Mouse (Mus musculus) C2C12 (cell line): ENCODE results near the gene Fam169b. TPM values are rescaled to one million over a fixed set of nuclear protein-coding genes. Genes with fewer than 3 reads are reported as not detected.

Experiments used
- H3K27me3 ChIP-seq: one replicate; pipeline ENCODE4 v1.6.1; 2011; ENCODE audit not compliant: control insufficient read depth, insufficient read depth, insufficient read length
- H3K36me3 ChIP-seq: one replicate; pipeline ENCODE4 v1.6.1; 2011; ENCODE audit not compliant: control insufficient read depth, insufficient read depth
- H3K4me3 ChIP-seq: one replicate; pipeline ENCODE4 v1.5.1; 2011; ENCODE audit warnings: mild to moderate bottlenecking, control low read depth; ENCODE audit not compliant: poor library complexity, insufficient read depth, severe bottlenecking
- H3K79me2 ChIP-seq: one replicate; pipeline ENCODE4 v1.6.1; 2011; ENCODE audit not compliant: control insufficient read depth, insufficient read depth
- H3K79me3 ChIP-seq: one replicate; pipeline ENCODE4 v1.6.1; 2011; ENCODE audit warnings: low read depth, control low read depth
- H3ac ChIP-seq: one replicate; pipeline ENCODE3; 2011; ENCODE audit warnings: low read depth; ENCODE audit not compliant: control insufficient read depth, insufficient read length
- CEBPB ChIP-seq: IDR thresholded peaks from one replicate; pipeline ENCODE4 v1.6.1; 2011; ENCODE audit warnings: low read depth, mild to moderate bottlenecking, control low read depth, moderate library complexity
- CTCF ChIP-seq: IDR thresholded peaks from one replicate; pipeline ENCODE4 v1.5.1; 2011; ENCODE audit not compliant: control insufficient read depth, insufficient read depth, insufficient read length
- FOSL1 ChIP-seq: IDR thresholded peaks from one replicate; pipeline ENCODE4 v1.8.0; 2011; ENCODE audit warnings: mild to moderate bottlenecking, low read length; ENCODE audit not compliant: poor library complexity, insufficient read depth, severe bottlenecking
- MAX ChIP-seq: IDR thresholded peaks from one replicate; pipeline ENCODE4 v1.6.1; 2011; ENCODE audit warnings: mild to moderate bottlenecking, control low read depth
- MYOD1 ChIP-seq: IDR thresholded peaks from one replicate; pipeline ENCODE4 v1.6.1; 2011; ENCODE audit warnings: low read depth; ENCODE audit not compliant: control insufficient read depth, insufficient read length
- MYOG ChIP-seq: IDR thresholded peaks from one replicate; pipeline ENCODE4 v1.6.1; 2011; ENCODE audit not compliant: control insufficient read depth, insufficient read length; ENCODE audit errors: extremely low read depth
- USF1 ChIP-seq: IDR thresholded peaks from one replicate; pipeline ENCODE4 v1.6.1; 2011; ENCODE audit warnings: low read depth, mild to moderate bottlenecking, control low read depth, moderate library complexity
- polyA plus RNA-seq: library from polyadenylated mRNA; unstranded; fragments of >200 nt; fragmentation: generic; extraction: Trizol; gene quantifications from one replicate; pipeline ENCODE4 v1.2.1, GENCODE M21; 2012; ENCODE audit warnings: missing spikeins

The Fam169b gene
- polyA plus RNA-seq, 1 experiment: 0.06 TPM

DNA sequence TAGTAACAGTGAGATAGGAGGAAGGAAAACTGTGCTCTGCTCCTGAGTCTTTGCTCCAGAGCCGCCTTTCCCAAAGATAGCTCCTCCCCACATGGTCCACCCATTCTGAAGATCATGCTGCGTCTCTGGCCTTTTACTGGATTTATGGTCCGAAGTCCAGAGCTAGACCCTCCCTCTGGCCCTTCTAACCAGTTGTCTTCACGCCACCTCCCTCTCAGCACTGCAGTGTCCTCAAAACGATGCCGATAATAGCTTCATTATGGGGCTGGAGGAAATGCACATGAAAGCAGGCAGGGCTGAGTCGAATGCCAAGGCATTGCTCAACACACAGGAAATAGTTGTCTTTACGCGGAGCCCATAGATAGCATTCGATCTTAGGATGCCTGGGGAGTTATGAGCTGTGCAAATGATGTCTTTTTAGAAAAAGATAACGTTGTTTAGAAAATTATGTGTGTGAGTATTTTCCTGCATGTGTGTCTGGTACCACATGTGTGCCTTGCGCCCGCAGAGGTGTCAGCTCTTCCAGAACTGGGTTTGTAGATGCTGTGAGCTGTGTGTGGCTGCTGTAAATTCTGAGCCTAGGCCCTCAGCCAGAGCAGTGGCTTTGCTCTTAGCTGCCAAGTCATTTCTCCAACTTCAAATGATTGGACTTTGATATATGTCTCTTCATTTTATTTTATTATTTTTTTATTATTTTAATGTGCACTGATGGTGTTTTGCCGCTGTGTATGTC, 46.6 kb downstream of the Fam169b start:
- H3K36me3 ChIP-seq: no peaks in the 10 kb centered on the region
- H3K79me3 ChIP-seq: no peaks in the 10 kb centered on the region
- TF ChIP-seq FOSL1 (no peak), MYOD1 (no peak)
- H3K4me3 ChIP-seq: no peak overlapping the region
- no peaks in the 10 kb centered on the region for H3K79me2 ChIP-seq
- peaks cover 3% of the 10 kb centered on the region for H3K27me3 ChIP-seq
- H3ac ChIP-seq: no peak overlapping the region

DNA sequence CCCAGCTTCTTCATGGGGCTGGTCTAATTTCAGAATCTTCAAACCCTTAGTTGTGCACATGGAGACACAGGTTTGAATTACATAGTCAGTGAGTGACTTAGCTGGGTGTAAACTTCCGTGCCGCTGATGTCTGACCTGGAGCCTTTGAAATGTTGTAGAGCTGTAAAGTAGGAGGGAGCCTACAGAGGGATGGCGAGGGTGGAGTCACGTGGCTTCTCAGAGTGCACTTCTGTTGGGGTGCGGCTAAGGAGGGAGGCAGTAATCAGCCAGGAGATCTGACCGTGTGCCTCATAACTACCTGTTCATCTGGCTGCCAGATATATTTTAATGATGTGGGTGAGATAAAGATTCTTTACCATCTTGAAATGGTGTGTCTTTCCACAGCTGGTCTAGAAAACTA, 49.4 kb downstream of the Fam169b start:
- Histone ChIP-seq H3K27me3 (peaks cover 8% of the 10 kb centered on the region), H3K79me2 (no peaks in the 10 kb centered on the region), H3ac (no peak overlapping the region), H3K4me3 (no peak overlapping the region), H3K79me3 (no peaks in the 10 kb centered on the region), H3K36me3 (no peaks in the 10 kb centered on the region)
- no peak for TF ChIP-seq FOSL1
- TF ChIP-seq MYOD1: no peak
- no peak for TF ChIP-seq MYOG
- TF ChIP-seq MAX: no peak
- TF ChIP-seq CEBPB: no peak
- no peak for TF ChIP-seq USF1
- TF ChIP-seq CTCF: no peak

GRCm38 (mm10) chr7:68326190-68326722, 52.6 kb downstream of the Fam169b start:
- Histone ChIP-seq H3K79me3 (no peaks in the 10 kb centered on the region), H3K27me3 (peaks cover 8% of the 10 kb centered on the region), H3K36me3 (no peaks in the 10 kb centered on the region), H3K79me2 (no peaks in the 10 kb centered on the region), H3K4me3 (no peak overlapping the region), H3ac (no peak overlapping the region)
- TF ChIP-seq MYOG: no peak
- TF ChIP-seq MAX: no peak
- no peak for TF ChIP-seq USF1
- TF ChIP-seq CEBPB: no peak
- no peak for TF ChIP-seq CTCF
- TF ChIP-seq FOSL1: no peak
- no peak for TF ChIP-seq MYOD1

DNA sequence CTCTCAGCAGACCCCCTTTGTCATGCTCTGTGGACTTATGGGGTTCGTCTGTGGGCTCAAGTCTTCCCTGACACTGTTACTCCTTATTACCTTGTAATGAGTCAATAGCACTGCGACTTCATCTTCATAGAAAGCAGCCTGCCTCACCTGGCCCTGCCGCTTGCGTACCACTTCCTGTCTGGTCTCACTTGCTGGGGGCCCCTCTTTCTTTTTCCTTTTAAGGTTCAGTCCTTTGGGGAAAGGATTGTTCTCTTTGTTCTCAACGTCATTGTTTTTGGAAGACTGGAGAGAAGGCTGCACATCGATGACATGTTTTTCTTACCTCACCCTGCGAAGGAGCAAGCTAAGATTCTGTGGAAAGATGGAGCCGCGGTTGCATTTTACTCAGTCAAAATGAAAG, 55.4 kb downstream of the Fam169b start:
- no peaks in the 10 kb centered on the region for H3K36me3 ChIP-seq
- peaks cover 8% of the 10 kb centered on the region for H3K27me3 ChIP-seq
- TF ChIP-seq MAX (no peak), CEBPB (no peak), USF1 (no peak), MYOG (no peak), MYOD1 (no peak), CTCF (no peak), FOSL1 (no peak)
- H3K4me3 ChIP-seq: no peak overlapping the region
- no peaks in the 10 kb centered on the region for H3K79me3 ChIP-seq
- no peak overlapping the region for H3ac ChIP-seq
- H3K79me2 ChIP-seq: no peaks in the 10 kb centered on the region

DNA sequence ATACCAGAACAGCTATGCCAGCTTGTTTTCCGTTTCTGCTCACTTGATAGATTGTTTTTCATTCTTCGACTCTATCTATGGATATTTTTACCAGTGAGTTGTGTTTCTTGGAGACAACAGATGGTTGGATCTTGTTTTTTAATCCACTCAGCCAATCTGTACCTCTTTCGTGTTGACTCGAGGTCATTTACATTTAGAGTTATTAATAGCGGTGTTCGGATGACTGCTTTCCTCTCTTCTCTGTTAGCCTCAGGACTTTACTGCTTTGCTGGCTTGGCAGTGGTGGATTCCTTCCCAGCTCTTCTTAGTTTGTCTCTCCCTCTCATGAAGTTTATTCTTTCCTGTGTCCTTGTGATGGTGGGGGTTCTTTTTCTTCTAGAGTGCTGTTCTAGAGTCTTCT, 59.2 kb downstream of the Fam169b start:
- H3K36me3 ChIP-seq: no peaks in the 10 kb centered on the region
- H3K27me3 ChIP-seq: no peaks in the 10 kb centered on the region
- no peaks in the 10 kb centered on the region for H3K79me2 ChIP-seq
- TF ChIP-seq MAX (no peak), CEBPB (no peak), MYOD1 (no peak)
- H3K4me3 ChIP-seq: no peak overlapping the region
- H3K79me3 ChIP-seq: no peaks in the 10 kb centered on the region
- H3ac ChIP-seq: no peak overlapping the region
